ENCODE assay signal across 16 mouse cellular contexts in the genomic region with DNA sequence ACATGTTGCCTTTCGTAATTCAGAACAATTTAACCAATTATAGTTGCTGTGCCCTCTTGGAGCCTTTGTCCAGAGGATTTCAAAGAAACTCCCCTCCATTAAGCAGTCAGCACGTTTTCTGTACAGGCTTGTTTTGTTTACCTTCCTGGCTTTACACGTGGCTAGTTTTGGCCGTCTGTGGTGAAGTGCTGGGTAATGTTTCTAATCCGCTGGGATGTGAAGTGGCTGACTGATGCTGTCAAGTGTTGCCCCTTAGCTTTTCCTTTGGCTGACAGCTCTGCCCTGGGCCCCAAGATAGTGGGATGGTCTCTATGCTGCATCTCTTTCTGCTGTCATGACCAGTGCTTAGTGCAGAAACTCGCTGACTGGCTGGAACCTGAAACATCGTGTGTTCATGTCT. TPM values are rescaled to one million over a fixed set of nuclear protein-coding genes. Genes with fewer than 3 reads are reported as not detected.
DNase-seq lines count a peak whose midpoint lies in the region; ATAC-seq lines count a peak whose summit lies in the region.
"Had no signal": no experiment of that assay in that cellular context is flagged by ENCODE, and none has a peak within 500 bp of the region (broad histone marks: within the 10 kb centered on the region; RNA-seq: fewer than 3 reads in every experiment).

No protein-coding gene starts in this region.

- peaks cover 67% of the 10 kb centered on the region for H3K27me3 ChIP-seq in heart, embryonic 10.5 days (ENCODE audit: insufficient read depth, poor library complexity, severe bottlenecking)
- H3K27me3 ChIP-seq in kidney, embryonic 15.5 days: no peaks in the 10 kb centered on the region
- no peaks in the 10 kb centered on the region for H3K27me3 ChIP-seq in midbrain, embryonic 12.5 days
- no peaks in the 10 kb centered on the region for H3K27me3 ChIP-seq in midbrain, embryonic 15.5 days (replicated peaks)
- no peaks in the 10 kb centered on the region for H3K27me3 ChIP-seq in limb, embryonic 13.5 days

- no peaks in the 10 kb centered on the region for H3K9me3 ChIP-seq in heart, embryonic 10.5 days
- H3K9me3 ChIP-seq in kidney, embryonic 15.5 days (replicated peaks): no peaks in the 10 kb centered on the region
- no peaks in the 10 kb centered on the region for H3K9me3 ChIP-seq in midbrain, embryonic 12.5 days
- H3K9me3 ChIP-seq in midbrain, embryonic 15.5 days: no peaks in the 10 kb centered on the region
- no peaks in the 10 kb centered on the region for H3K9me3 ChIP-seq in limb, embryonic 13.5 days

- 28% methylated on average over 7 of the region's 7 CpGs for WGBS in heart, embryonic 10.5 days
- WGBS in kidney, embryonic 15.5 days: 30% methylated on average over 7 of the region's 7 CpGs
- 25% methylated on average over 7 of the region's 7 CpGs for WGBS in midbrain, embryonic 12.5 days
- WGBS in midbrain, embryonic 15.5 days: 22% methylated on average over 7 of the region's 7 CpGs
- 26% methylated on average over 7 of the region's 7 CpGs for WGBS in limb, embryonic 13.5 days

- peak; percentile 52 for ATAC-seq in kidney, embryonic 15.5 days (replicated peaks; ENCODE audit: low FRiP score)
- ATAC-seq in midbrain, embryonic 12.5 days (ENCODE audit: low FRiP score, low read depth): peak; percentile 44; the same call in 1 of the 2 replicates
- ATAC-seq in midbrain, embryonic 15.5 days (replicated peaks): no peak
- peak; percentile 34 for ATAC-seq in limb, embryonic 13.5 days (ENCODE audit: low FRiP score, low read depth)

- H3K4me3 ChIP-seq in heart, embryonic 10.5 days: no peak overlapping the region
- H3K4me3 ChIP-seq in kidney, embryonic 15.5 days (replicated peaks): no peak overlapping the region
- H3K4me3 ChIP-seq in midbrain, embryonic 12.5 days: no peak overlapping the region
- H3K4me3 ChIP-seq in midbrain, embryonic 15.5 days: no peak overlapping the region
- H3K4me3 ChIP-seq in limb, embryonic 13.5 days: no peak overlapping the region
- H3K4me3 ChIP-seq: erythroblast, embryonic 14.5 days had no signal

- H3K27ac ChIP-seq in heart, embryonic 10.5 days: no peak overlapping the region
- no peak overlapping the region for H3K27ac ChIP-seq in kidney, embryonic 15.5 days
- no peak overlapping the region for H3K27ac ChIP-seq in midbrain, embryonic 12.5 days (replicated peaks)
- H3K27ac ChIP-seq in midbrain, embryonic 15.5 days: no peak overlapping the region
- peak overlapping the region; percentile 52 for H3K27ac ChIP-seq in limb, embryonic 13.5 days

- 0 out of 2 replicates have a peak, but pooled peaks cover 14% of the 10 kb centered on the region for H3K4me1 ChIP-seq in heart, embryonic 10.5 days
- H3K4me1 ChIP-seq in kidney, embryonic 15.5 days: peaks cover 12% of the 10 kb centered on the region
- peaks cover 8% of the 10 kb centered on the region for H3K4me1 ChIP-seq in midbrain, embryonic 12.5 days
- peaks cover 5% of the 10 kb centered on the region for H3K4me1 ChIP-seq in midbrain, embryonic 15.5 days
- peaks cover 39% of the 10 kb centered on the region for H3K4me1 ChIP-seq in limb, embryonic 13.5 days

- peaks cover 10% of the 10 kb centered on the region; the same call in 1 of the 2 replicates for H3K36me3 ChIP-seq in heart, embryonic 10.5 days
- H3K36me3 ChIP-seq in kidney, embryonic 15.5 days: peaks cover 15% of the 10 kb centered on the region; the same call in 1 of the 2 replicates
- H3K36me3 ChIP-seq in midbrain, embryonic 12.5 days: 0 out of 2 replicates have a peak, but pooled peaks cover 4% of the 10 kb centered on the region
- H3K36me3 ChIP-seq in midbrain, embryonic 15.5 days (replicated peaks): no peaks in the 10 kb centered on the region
- peaks cover 17% of the 10 kb centered on the region for H3K36me3 ChIP-seq in limb, embryonic 13.5 days
- H3K36me3 ChIP-seq: G1E had no signal

- intact Hi-C loops in heart, postnatal 10 days (cut with DNase I): no loop called here

- H3K9ac ChIP-seq in kidney, embryonic 15.5 days: no peak overlapping the region
- H3K9ac ChIP-seq in midbrain, embryonic 12.5 days (replicated peaks): no peak overlapping the region
- H3K9ac ChIP-seq in midbrain, embryonic 15.5 days: no peak overlapping the region
- H3K9ac ChIP-seq in limb, embryonic 13.5 days: peak overlapping the region; percentile 45; the same call in 1 of the 2 replicates

- no peak overlapping the region for H3K4me2 ChIP-seq in kidney, embryonic 15.5 days
- no peak overlapping the region for H3K4me2 ChIP-seq in midbrain, embryonic 12.5 days (replicated peaks)
- no peak overlapping the region for H3K4me2 ChIP-seq in midbrain, embryonic 15.5 days
- H3K4me2 ChIP-seq in limb, embryonic 13.5 days (replicated peaks): 0 out of 2 replicates have a peak overlapping the region, but pooled peaks have one; percentile 7
- H3K4me2 ChIP-seq: heart, embryonic 11.5 days had no signal

- peak; percentile 78 for DNase-seq in heart, embryonic 10.5 days (ENCODE audit: low spot score)
- no peak for DNase-seq in heart, postnatal 10 days
- no peak for DNase-seq in kidney, adult 18-20 months
- no peak for DNase-seq in layer of hippocampus, adult 8-10 months (ENCODE audit: low spot score in 2 of 2)
- DNase-seq: adrenal gland, postnatal 14 days; B cell, adult 2 months; cerebellum, postnatal 14 days; kidney, adult 9 months; left cerebral cortex, postnatal 4 days had no signal

RNA-seq across cellular contexts. Expression of gene Man2a1, which starts 43.1 kb away (rescaled TPM):
- polyA plus RNA-seq in heart, embryonic 10.5 days (2016; fragmentation: Nextera tagmentation; extraction: Ambion mirVana): 4.5 and 9.1 TPM in 2 replicates
- total RNA-seq in heart, postnatal 10 days (2021): 10 to 100 TPM; 27.5 to 35.6 TPM
- polyA plus RNA-seq in kidney, embryonic 15.5 days (2015; fragmentation: Nextera tagmentation; extraction: Ambion mirVana): 8.6 and 11.0 TPM in 2 replicates
- 6.8 and 8.0 TPM in 2 replicates for polyA plus RNA-seq in midbrain, embryonic 12.5 days (2016; fragmentation: Nextera tagmentation; extraction: Ambion mirVana)
- 6.0 and 6.1 TPM in 2 replicates for polyA plus RNA-seq in midbrain, embryonic 15.5 days (2015; fragmentation: Nextera tagmentation; extraction: Ambion mirVana)
- polyA plus RNA-seq in limb, embryonic 13.5 days (2015; fragmentation: Nextera tagmentation; extraction: Ambion mirVana): 10.5 and 10.7 TPM in 2 replicates
- 10 to 100 TPM; 15.4 to 19.8 (median 16.4) TPM for total RNA-seq in layer of hippocampus, adult 8-10 months (2022)
- total RNA-seq: G1E had no signal
- polyA plus RNA-seq: G1E had no signal
